Mouse (Mus musculus): ENCODE data around the gene Cd320. TPM values are rescaled to one million over a fixed set of nuclear protein-coding genes. Genes with fewer than 3 reads are reported as not detected.
"Not testable (repeated sequence)": the region's sequence is repeated elsewhere in the genome, so short reads cannot be mapped to it uniquely, and the experiment has no call there.

The Cd320 gene
- polyA plus RNA-seq, 1 experiment from 2014 or later, result 31.4 TPM

GRCm38 (mm10) chr17:33825462-33825861 is 17.4 kb upstream of the Cd320 start:
- Histone ChIP-seq H3K4me1 (replicated peaks) (peaks cover 60% of the 10 kb centered on the region), H3K9ac (peak overlapping the region; percentile 72; the same call in 1 of the 2 replicates), H3K36me3 (peaks cover 34% of the 10 kb centered on the region), H3K27me3 (no peaks in the 10 kb centered on the region), H3K27ac (no peak overlapping the region), H3K4me2 (peak overlapping the region; percentile 79), H3K9me3 (replicated peaks) (no peaks in the 10 kb centered on the region), H3K4me3 (peak overlapping the region; percentile 79)
- ATAC-seq (replicated peaks; ENCODE audit: insufficient number of reproducible peaks, insufficient read depth, low FRiP score, low read depth), result no peak
- WGBS, result 84% methylated on average over 8 of the region's 8 CpGs

GRCm38 (mm10) chr17:33826850-33827249 is 16.0 kb upstream of the Cd320 start:
- WGBS, result under 1% methylated on average over 3 of the region's 3 CpGs
- H3K4me1 ChIP-seq (replicated peaks), result peaks cover 56% of the 10 kb centered on the region
- no peaks in the 10 kb centered on the region for H3K9me3 ChIP-seq (replicated peaks)
- H3K36me3 ChIP-seq, result peaks cover 29% of the 10 kb centered on the region
- H3K27me3 ChIP-seq, result no peaks in the 10 kb centered on the region
- ATAC-seq (replicated peaks; ENCODE audit: insufficient number of reproducible peaks, insufficient read depth, low FRiP score, low read depth), result no peak
- no peak overlapping the region for H3K4me2 ChIP-seq
- H3K4me3 ChIP-seq, result no peak overlapping the region
- no peak overlapping the region for H3K9ac ChIP-seq
- H3K27ac ChIP-seq, result no peak overlapping the region

- Histone ChIP-seq H3K36me3 (peaks cover 37% of the 10 kb centered on the region), H3K4me1 (replicated peaks) (peaks cover 39% of the 10 kb centered on the region), H3K4me2 (peak overlapping the region; percentile 31; the same call in 1 of the 2 replicates), H3K9ac (no peak overlapping the region), H3K27ac (peak overlapping the region; percentile 62), H3K9me3 (replicated peaks) (no peaks in the 10 kb centered on the region), H3K27me3 (no peaks in the 10 kb centered on the region), H3K4me3 (no peak overlapping the region)
- ATAC-seq (replicated peaks; ENCODE audit: insufficient number of reproducible peaks, insufficient read depth, low FRiP score, low read depth), result peak; percentile 61
- 20% methylated on average over 2 of the region's 2 CpGs for WGBS
These were observed 14.0 kb upstream of the Cd320 start for GRCm38 (mm10) chr17:33828892-33829291.

- Histone ChIP-seq H3K9me3 (replicated peaks) (no peaks in the 10 kb centered on the region), H3K4me1 (replicated peaks) (peaks cover 39% of the 10 kb centered on the region), H3K4me2 (peak overlapping the region; percentile 31; the same call in 1 of the 2 replicates), H3K27ac (peak overlapping the region; percentile 62), H3K27me3 (no peaks in the 10 kb centered on the region), H3K36me3 (peaks cover 44% of the 10 kb centered on the region), H3K4me3 (no peak overlapping the region), H3K9ac (no peak overlapping the region)
- no peak for ATAC-seq (replicated peaks; ENCODE audit: insufficient number of reproducible peaks, insufficient read depth, low FRiP score, low read depth)
- 85% methylated on average over 10 of the region's 10 CpGs for WGBS
These were observed 13.3 kb upstream of the Cd320 start for GRCm38 (mm10) chr17:33829561-33829960.

GRCm38 (mm10) chr17:33844196-33844595 is 1.3 kb downstream of the Cd320 start:
- no peak overlapping the region for H3K27ac ChIP-seq
- H3K4me2 ChIP-seq, result peak overlapping the region; percentile 77
- 0 out of 2 replicates have a peak, but pooled peaks cover under 1% of the 10 kb centered on the region for H3K36me3 ChIP-seq
- H3K9ac ChIP-seq, result no peak overlapping the region
- no peak for ATAC-seq (replicated peaks; ENCODE audit: insufficient number of reproducible peaks, insufficient read depth, low FRiP score, low read depth)
- no peaks in the 10 kb centered on the region for H3K27me3 ChIP-seq
- H3K9me3 ChIP-seq (replicated peaks), result no peaks in the 10 kb centered on the region
- 77% methylated on average over 1 of the region's 1 CpGs for WGBS
- peak overlapping the region; percentile 85 for H3K4me3 ChIP-seq
- peaks cover 11% of the 10 kb centered on the region for H3K4me1 ChIP-seq (replicated peaks)

- no peak overlapping the region for H3K9ac ChIP-seq
- H3K4me2 ChIP-seq, result no peak overlapping the region
- no peak overlapping the region for H3K27ac ChIP-seq
- H3K36me3 ChIP-seq, result no peaks in the 10 kb centered on the region
- H3K4me1 ChIP-seq (replicated peaks), result peaks cover 7% of the 10 kb centered on the region
- H3K27me3 ChIP-seq, result no peaks in the 10 kb centered on the region
- 65% methylated on average over 8 of the region's 8 CpGs for WGBS
- no peaks in the 10 kb centered on the region for H3K9me3 ChIP-seq (replicated peaks)
- ATAC-seq (replicated peaks; ENCODE audit: insufficient number of reproducible peaks, insufficient read depth, low FRiP score, low read depth), result no peak
- H3K4me3 ChIP-seq, result no peak overlapping the region
These were observed 5.2 kb downstream of the Cd320 start for GRCm38 (mm10) chr17:33848139-33848538.

- 42% methylated on average over 1 of the region's 1 CpGs for WGBS
- Histone ChIP-seq H3K9ac (no peak overlapping the region), H3K27ac (no peak overlapping the region), H3K9me3 (replicated peaks) (no peaks in the 10 kb centered on the region), H3K36me3 (no peaks in the 10 kb centered on the region), H3K4me3 (no peak overlapping the region), H3K4me1 (replicated peaks) (no peaks in the 10 kb centered on the region), H3K27me3 (no peaks in the 10 kb centered on the region), H3K4me2 (no peak overlapping the region)
- ATAC-seq (replicated peaks; ENCODE audit: insufficient number of reproducible peaks, insufficient read depth, low FRiP score, low read depth), result no peak
These were observed 8.4 kb downstream of the Cd320 start for GRCm38 (mm10) chr17:33851331-33851730.

- Histone ChIP-seq H3K9me3 (replicated peaks) (no peaks in the 10 kb centered on the region; the same call in 1 of the 2 replicates), H3K9ac (no peak overlapping the region), H3K27me3 (no peaks in the 10 kb centered on the region), H3K4me1 (replicated peaks) (no peaks in the 10 kb centered on the region), H3K4me3 (no peak overlapping the region), H3K27ac (no peak overlapping the region), H3K36me3 (no peaks in the 10 kb centered on the region), H3K4me2 (no peak overlapping the region)
- ATAC-seq (replicated peaks; ENCODE audit: insufficient number of reproducible peaks, insufficient read depth, low FRiP score, low read depth), result no peak
- WGBS, result 76% methylated on average over 4 of the region's 4 CpGs
These were observed 14.9 kb downstream of the Cd320 start for GRCm38 (mm10) chr17:33857816-33858215.

- H3K4me2 ChIP-seq, result no peak overlapping the region
- H3K9ac ChIP-seq, result no peak overlapping the region
- no peaks in the 10 kb centered on the region for H3K9me3 ChIP-seq (replicated peaks)
- 27% methylated on average over 9 of the region's 9 CpGs for WGBS
- H3K27me3 ChIP-seq, result no peaks in the 10 kb centered on the region
- H3K36me3 ChIP-seq, result no peaks in the 10 kb centered on the region
- H3K27ac ChIP-seq, result no peak overlapping the region
- H3K4me1 ChIP-seq (replicated peaks), result peaks cover 4% of the 10 kb centered on the region; the same call in 1 of the 2 replicates
- 0 out of 2 replicates have a peak, but pooled peaks have one; percentile 22 for ATAC-seq (replicated peaks; ENCODE audit: insufficient number of reproducible peaks, insufficient read depth, low FRiP score, low read depth)
- no peak overlapping the region for H3K4me3 ChIP-seq
These were observed 22.6 kb downstream of the Cd320 start for GRCm38 (mm10) chr17:33865330-33866030.

GRCm38 (mm10) chr17:33873537-33873936 is 30.6 kb downstream of the Cd320 start, which contains the start of gene Gm7029:
Gm7029 (plus strand) TSS chr17:33873837.
- WGBS, result 71% methylated on average over 3 of the region's 12 CpGs
- H3K9ac ChIP-seq; H3K27ac ChIP-seq; H3K27me3 ChIP-seq; ATAC-seq (replicated peaks; ENCODE audit: insufficient number of reproducible peaks, insufficient read depth, low FRiP score, low read depth); H3K9me3 ChIP-seq (replicated peaks); H3K4me3 ChIP-seq; H3K4me1 ChIP-seq (replicated peaks); H3K4me2 ChIP-seq: not testable (repeated sequence)
- H3K36me3 ChIP-seq, result peaks cover 19% of the 10 kb centered on the region; the same call in 1 of the 2 replicates

- Histone ChIP-seq H3K4me2 (no peak overlapping the region), H3K27me3 (no peaks in the 10 kb centered on the region), H3K36me3 (peaks cover 19% of the 10 kb centered on the region; the same call in 1 of the 2 replicates), H3K4me1 (replicated peaks) (no peaks in the 10 kb centered on the region), H3K27ac (no peak overlapping the region), H3K9ac (no peak overlapping the region), H3K4me3 (no peak overlapping the region), H3K9me3 (replicated peaks) (no peaks in the 10 kb centered on the region)
- no peak for ATAC-seq (replicated peaks; ENCODE audit: insufficient number of reproducible peaks, insufficient read depth, low FRiP score, low read depth)
- 83% methylated on average over 6 of the region's 11 CpGs for WGBS
These were observed 31.5 kb downstream of the Cd320 start for GRCm38 (mm10) chr17:33874411-33874810.

- WGBS, result 78% methylated on average over 5 of the region's 5 CpGs
- not testable (repeated sequence) for H3K27ac ChIP-seq; H3K9ac ChIP-seq; H3K4me3 ChIP-seq; H3K4me1 ChIP-seq (replicated peaks); H3K27me3 ChIP-seq; H3K9me3 ChIP-seq (replicated peaks); ATAC-seq (replicated peaks; ENCODE audit: insufficient number of reproducible peaks, insufficient read depth, low FRiP score, low read depth); H3K4me2 ChIP-seq
- H3K36me3 ChIP-seq, result peaks cover 23% of the 10 kb centered on the region; the same call in 1 of the 2 replicates
These were observed 32.9 kb downstream of the Cd320 start for GRCm38 (mm10) chr17:33875797-33876196.
